Mouse (Mus musculus) liver, embryonic 11.5 days (tissue): ENCODE results near the gene Wasf1. TPM values are rescaled to one million over a fixed set of nuclear protein-coding genes. Genes with fewer than 3 reads are reported as not detected.

Experiments
- ATAC-seq: fragments of 200-750 bp; cut with Nextera tagmentation; replicated peaks from 2 replicates; pipeline ENCODE4 v1.8.0; 2017; ENCODE audit warnings: moderate number of reproducible peaks, mild to moderate bottlenecking, moderate TSS enrichment, moderate library complexity; ENCODE audit not compliant: low FRiP score
- DNase-seq: peaks from one replicate; pipeline ENCODE4 v3.0.0-alpha.2; 2017; ENCODE audit warnings: low spot score
- H3K27ac ChIP-seq: fragments of 300-500 bp; sonication (generic); 2 replicates; pipeline ENCODE4 v1.5.1; 2014; ENCODE audit warnings: mild to moderate bottlenecking, low read depth, low read length, control low read depth
- H3K27me3 ChIP-seq: fragments of 300-500 bp; sonication (generic); replicated peaks from 2 replicates; pipeline ENCODE4 v1.6.1; 2014; ENCODE audit warnings: low read length, mixed read lengths; ENCODE audit not compliant: control insufficient read depth, insufficient read depth
- H3K36me3 ChIP-seq: fragments of 300-500 bp; sonication (generic); 2 replicates; pipeline ENCODE4 v1.6.1; 2014; ENCODE audit warnings: mild to moderate bottlenecking, low read length, moderate library complexity, mixed read lengths; ENCODE audit not compliant: control insufficient read depth, insufficient read depth
- H3K4me1 ChIP-seq: fragments of 300-500 bp; sonication (generic); replicated peaks from 2 replicates; pipeline ENCODE4 v1.6.1; 2014; ENCODE audit warnings: low read length, mixed read lengths; ENCODE audit not compliant: control insufficient read depth, insufficient read depth
- H3K4me2 ChIP-seq: fragments of 300-500 bp; sonication (generic); 2 replicates; pipeline ENCODE4 v1.6.1; 2014; ENCODE audit warnings: mild to moderate bottlenecking, control low read depth, moderate library complexity
- H3K4me3 ChIP-seq: fragments of 300-500 bp; sonication (generic); 2 replicates; pipeline ENCODE4 v1.5.1; 2014; ENCODE audit warnings: low read depth, low read length, control low read depth
- H3K9ac ChIP-seq: fragments of 300-500 bp; sonication (generic); 2 replicates; pipeline ENCODE4 v1.6.1; 2014; ENCODE audit warnings: low read depth, low read length, control low read depth
- H3K9me3 ChIP-seq: fragments of 300-500 bp; sonication (generic); 2 replicates; pipeline ENCODE4 v1.6.1; 2016; ENCODE audit warnings: low read length, inconsistent platforms, mixed read lengths; ENCODE audit not compliant: control insufficient read depth
- WGBS: fragments of 180-500 bp; shearing (Covaris S2); extraction: QIAGEN DNeasy Blood & Tissue Kit; methylation state at CpG from one replicate; pipeline ENCODE4 v1.1.7; 2014; 5-methylcytosine and 5-hydroxymethylcytosine counted together
- polyA plus RNA-seq: library from polyadenylated mRNA; unstranded; fragments of >200 nt; fragmentation: Nextera tagmentation; extraction: Ambion mirVana; gene quantifications from 2 replicates; pipeline ENCODE4 v1.2.1, GENCODE M21; 2014

Wasf1 gene
- polyA plus RNA-seq, 1 experiment from 2014 or later = 11.3 TPM

GRCm38 (mm10) chr10:40937569-40937968 is 54.3 kb downstream of the Wasf1 start:
- no peaks in the 10 kb centered on the region for H3K27me3 ChIP-seq
- no peaks in the 10 kb centered on the region for H3K4me1 ChIP-seq
- H3K4me3 ChIP-seq = no peak overlapping the region
- no peaks in the 10 kb centered on the region for H3K9me3 ChIP-seq
- H3K36me3 ChIP-seq = 0 out of 2 replicates have a peak, but pooled peaks cover 2% of the 10 kb centered on the region
- H3K4me2 ChIP-seq = no peak overlapping the region
- 93% methylated on average over 20 of the region's 20 CpGs for WGBS
- no peak for DNase-seq
- no peak for ATAC-seq
- no peak overlapping the region for H3K27ac ChIP-seq
- H3K9ac ChIP-seq = no peak overlapping the region

GRCm38 (mm10) chr10:40942688-40943087 is 59.4 kb downstream of the Wasf1 start:
- H3K4me3 ChIP-seq = no peak overlapping the region
- WGBS = 84% methylated on average over 4 of the region's 4 CpGs
- H3K27ac ChIP-seq = no peak overlapping the region
- H3K27me3 ChIP-seq = no peaks in the 10 kb centered on the region
- H3K4me2 ChIP-seq = no peak overlapping the region
- H3K9me3 ChIP-seq = no peaks in the 10 kb centered on the region
- H3K4me1 ChIP-seq = no peaks in the 10 kb centered on the region
- ATAC-seq (no peak), DNase-seq (no peak)
- 0 out of 2 replicates have a peak, but pooled peaks cover 2% of the 10 kb centered on the region for H3K36me3 ChIP-seq
- H3K9ac ChIP-seq = no peak overlapping the region

GRCm38 (mm10) chr10:40950176-40950575 is 66.9 kb downstream of the Wasf1 start:
- no peak overlapping the region for H3K4me2 ChIP-seq
- no peak for ATAC-seq

GRCm38 (mm10) chr10:40956206-40956605 is 72.9 kb downstream of the Wasf1 start:
- H3K9ac ChIP-seq = no peak overlapping the region
- H3K4me2 ChIP-seq = no peak overlapping the region
- ATAC-seq (no peak), DNase-seq (no peak)
- H3K9me3 ChIP-seq = no peaks in the 10 kb centered on the region
- WGBS = 83% methylated on average over 5 of the region's 5 CpGs
- no peaks in the 10 kb centered on the region for H3K27me3 ChIP-seq
- H3K27ac ChIP-seq = no peak overlapping the region
- H3K4me3 ChIP-seq = no peak overlapping the region
- no peaks in the 10 kb centered on the region for H3K4me1 ChIP-seq
- H3K36me3 ChIP-seq = no peaks in the 10 kb centered on the region

More at GRCm38 (mm10) chr10:40950176-40950575, 66.9 kb downstream of the Wasf1 start:
- Histone ChIP-seq H3K9ac (no peak overlapping the region), H3K27ac (no peak overlapping the region), H3K27me3 (no peaks in the 10 kb centered on the region), H3K4me1 (no peaks in the 10 kb centered on the region), H3K9me3 (no peaks in the 10 kb centered on the region), H3K4me3 (no peak overlapping the region), H3K36me3 (no peaks in the 10 kb centered on the region)
- WGBS = 75% methylated on average over 3 of the region's 3 CpGs
- DNase-seq = no peak

DNA sequence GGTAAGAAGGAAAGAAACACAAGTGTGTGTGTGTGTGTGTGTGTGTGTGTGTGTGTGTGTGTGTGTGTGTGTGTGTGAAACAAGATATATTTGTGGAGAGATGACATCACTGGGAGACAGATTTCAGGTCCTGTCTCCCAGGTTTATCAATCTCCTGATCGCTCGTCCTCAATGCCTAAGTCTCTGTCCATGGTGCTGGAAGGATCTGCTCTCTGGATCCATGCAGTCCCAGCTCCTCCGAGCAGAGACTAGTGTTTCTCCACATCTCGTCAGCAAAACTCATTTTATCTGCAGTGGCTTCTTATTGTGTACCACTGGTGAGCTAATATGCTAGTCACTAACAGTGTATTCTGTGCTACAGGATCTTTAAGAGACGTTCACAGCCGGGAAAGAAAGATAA is 78.1 kb downstream of the Wasf1 start:
- WGBS = 46% methylated on average over 6 of the region's 6 CpGs
- no peak for ATAC-seq
- H3K27ac ChIP-seq = no peak overlapping the region
- H3K36me3 ChIP-seq = no peaks in the 10 kb centered on the region
- no peak overlapping the region for H3K9ac ChIP-seq
- no peaks in the 10 kb centered on the region for H3K9me3 ChIP-seq
- no peaks in the 10 kb centered on the region for H3K27me3 ChIP-seq
- no peaks in the 10 kb centered on the region for H3K4me1 ChIP-seq
- no peak overlapping the region for H3K4me2 ChIP-seq
- DNase-seq = no peak
- no peak overlapping the region for H3K4me3 ChIP-seq

- H3K27ac ChIP-seq = no peak overlapping the region
- 85% methylated on average over 4 of the region's 4 CpGs for WGBS
- DNase-seq (no peak), ATAC-seq (no peak)
- no peaks in the 10 kb centered on the region for H3K4me1 ChIP-seq
- no peaks in the 10 kb centered on the region for H3K27me3 ChIP-seq
- H3K36me3 ChIP-seq = no peaks in the 10 kb centered on the region
- H3K9me3 ChIP-seq = no peaks in the 10 kb centered on the region
- H3K4me2 ChIP-seq = no peak overlapping the region
- H3K9ac ChIP-seq = no peak overlapping the region
- H3K4me3 ChIP-seq = no peak overlapping the region
These were observed 78.7 kb downstream of the Wasf1 start for GRCm38 (mm10) chr10:40962008-40962407.

- no peaks in the 10 kb centered on the region for H3K9me3 ChIP-seq
- 56% methylated on average over 4 of the region's 4 CpGs for WGBS
- no peak for ATAC-seq
- no peaks in the 10 kb centered on the region for H3K27me3 ChIP-seq
- H3K4me3 ChIP-seq = no peak overlapping the region
- no peaks in the 10 kb centered on the region for H3K36me3 ChIP-seq
- H3K9ac ChIP-seq = no peak overlapping the region
- H3K4me2 ChIP-seq = no peak overlapping the region
- H3K27ac ChIP-seq = no peak overlapping the region
- H3K4me1 ChIP-seq = no peaks in the 10 kb centered on the region
- DNase-seq = no peak
These were observed 81.3 kb downstream of the Wasf1 start for GRCm38 (mm10) chr10:40964546-40964945.

DNA sequence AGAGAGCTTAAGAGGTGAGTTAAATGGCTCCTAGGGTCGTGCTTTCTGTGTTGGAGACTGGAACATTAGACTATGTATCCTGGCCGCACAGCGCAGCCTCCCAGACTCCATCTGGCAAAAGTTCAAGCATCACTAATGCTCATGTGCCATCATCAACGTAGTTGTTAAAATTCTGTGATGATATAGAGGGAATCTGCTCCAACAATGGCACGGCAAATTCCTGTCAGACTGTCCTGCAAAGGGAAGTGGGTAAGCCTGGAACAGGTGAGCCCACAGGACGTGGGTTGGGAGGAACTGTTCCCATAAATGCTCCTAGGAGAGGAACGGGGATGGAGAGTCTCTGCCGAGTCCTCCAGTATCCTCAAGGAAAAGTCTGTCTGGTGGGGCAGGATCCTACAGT is 85.3 kb downstream of the Wasf1 start:
- no peaks in the 10 kb centered on the region for H3K27me3 ChIP-seq
- no peaks in the 10 kb centered on the region for H3K36me3 ChIP-seq
- no peak overlapping the region for H3K27ac ChIP-seq
- no peak overlapping the region for H3K9ac ChIP-seq
- H3K4me2 ChIP-seq = no peak overlapping the region
- DNase-seq = no peak
- 67% methylated on average over 8 of the region's 8 CpGs for WGBS
- no peak for ATAC-seq
- H3K9me3 ChIP-seq = no peaks in the 10 kb centered on the region
- H3K4me3 ChIP-seq = no peak overlapping the region
- no peaks in the 10 kb centered on the region for H3K4me1 ChIP-seq

GRCm38 (mm10) chr10:40969372-40970033 is 86.2 kb downstream of the Wasf1 start:
- H3K9ac ChIP-seq = no peak overlapping the region
- peak overlapping the region; percentile 23; the same call in 1 of the 2 replicates for H3K4me2 ChIP-seq
- WGBS = 14% methylated on average over 16 of the region's 16 CpGs

More at GRCm38 (mm10) chr10:40969372-40970033, 86.2 kb downstream of the Wasf1 start:
- no peaks in the 10 kb centered on the region for H3K9me3 ChIP-seq
- ATAC-seq = no peak
- H3K27ac ChIP-seq = no peak overlapping the region
- DNase-seq = no peak
- H3K4me3 ChIP-seq = no peak overlapping the region
- no peaks in the 10 kb centered on the region for H3K27me3 ChIP-seq
- H3K36me3 ChIP-seq = no peaks in the 10 kb centered on the region
- H3K4me1 ChIP-seq = no peaks in the 10 kb centered on the region
